Mouse (Mus musculus) cerebellum, adult 11 months (tissue): ENCODE data around the gene Gp1ba.
A peak's percentile ranks its signal among the peaks of the same experiment; 100 is the strongest.

ENCODE experiments used
- DNase-seq: peaks from one replicate; pipeline ENCODE4 v3.0.0; 2022

Gene Gp1ba

GRCm38 (mm10) chr11:70630129-70630528 is 8.8 kb upstream of the Gp1ba start:
- DNase-seq = no peak

DNA sequence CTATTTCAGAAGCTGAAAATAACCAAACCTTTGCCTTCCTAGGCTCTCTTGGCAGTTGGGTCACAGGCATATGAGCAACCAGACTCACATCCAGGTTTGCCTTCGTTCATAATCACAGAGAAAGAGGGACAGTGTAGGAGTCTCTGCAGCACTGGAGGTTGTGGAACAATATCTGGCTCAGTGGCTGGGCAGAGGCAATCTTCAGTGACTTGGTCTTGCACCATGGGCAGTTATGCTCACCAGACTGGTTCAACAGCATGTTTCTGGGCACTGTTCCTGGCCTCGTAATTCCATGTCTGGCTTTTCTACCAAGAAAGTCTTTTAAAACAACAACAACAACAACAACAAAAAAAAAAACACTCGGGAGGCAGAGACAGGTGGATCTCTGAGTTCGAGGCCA is 3.3 kb upstream of the Gp1ba start:
- no peak for DNase-seq

- no peak for DNase-seq
Measured at GRCm38 (mm10) chr11:70637764-70638163, 1.2 kb upstream of the Gp1ba start.

DNA sequence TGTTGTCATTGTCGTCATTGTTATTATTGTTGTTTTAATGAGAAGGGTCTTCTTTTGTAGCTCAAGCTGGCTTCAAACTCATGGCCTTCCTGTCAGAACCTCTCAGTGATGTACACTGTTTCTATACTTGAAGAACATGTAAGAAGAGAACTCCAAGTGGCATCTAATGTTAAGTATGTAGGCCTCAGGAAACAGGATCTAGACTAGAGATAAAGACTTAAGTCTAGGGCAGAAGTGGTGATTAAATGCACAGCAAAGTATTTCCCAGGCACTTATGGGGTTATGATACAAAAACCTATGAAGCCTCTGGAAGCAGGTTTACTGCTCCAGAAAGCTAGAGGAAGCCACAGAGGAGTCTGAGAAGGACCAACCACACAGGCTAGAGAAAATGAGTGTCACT is 629 bp upstream of the Gp1ba start:
- no peak for DNase-seq

GRCm38 (mm10) chr11:70639976-70640375 is 1.1 kb downstream of the Gp1ba start:
- DNase-seq = no peak

- DNase-seq = no peak
Measured at GRCm38 (mm10) chr11:70641241-70641640, 2.3 kb downstream of the Gp1ba start.

DNA sequence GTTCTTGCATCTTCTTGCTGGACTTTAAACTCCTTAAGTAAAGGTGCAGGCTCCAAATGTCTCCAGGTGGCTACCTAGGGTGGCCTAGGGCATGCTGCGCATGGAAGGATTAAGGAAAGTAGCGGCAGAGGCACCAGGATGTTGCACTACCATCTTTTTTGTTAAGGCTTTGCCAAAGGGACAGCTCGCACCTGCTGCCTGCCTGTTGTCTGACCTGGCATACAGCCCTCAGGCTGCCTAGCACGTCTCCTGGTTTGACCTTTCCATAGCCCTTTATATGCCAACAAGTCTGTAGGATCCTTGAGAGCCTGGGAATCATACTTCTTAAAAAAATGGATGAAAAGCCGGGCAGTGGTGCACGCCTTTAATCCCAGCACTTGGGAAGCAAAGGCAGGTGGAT is 4.1 kb downstream of the Gp1ba start:
- no peak for DNase-seq

DNA sequence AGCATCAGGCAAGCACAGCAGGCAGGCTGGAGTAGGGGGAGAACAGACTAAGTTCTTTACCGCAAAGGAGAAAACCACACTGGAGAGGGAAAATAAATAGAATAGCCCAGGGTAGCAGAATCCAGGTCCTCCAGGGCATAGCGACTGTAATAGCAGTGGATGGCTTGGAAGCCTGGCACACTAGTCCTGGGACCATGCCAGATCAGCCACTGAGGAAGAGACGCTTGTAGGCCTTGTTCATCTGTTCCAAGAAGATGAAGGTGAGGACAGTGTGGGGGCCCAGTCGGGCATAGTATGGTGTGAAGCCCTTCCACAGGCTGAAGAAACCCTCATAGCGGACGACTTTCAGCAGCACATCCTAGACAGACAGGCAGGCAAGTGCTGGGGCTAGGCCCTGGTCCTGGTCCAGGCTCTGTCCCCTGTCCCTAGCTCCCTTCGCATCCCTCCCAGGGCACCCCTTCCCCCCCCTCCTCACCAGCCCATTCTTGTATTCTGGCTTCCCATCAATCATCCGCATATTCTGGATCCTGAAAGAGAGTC is 5.7 kb downstream of the Gp1ba start:
- DNase-seq = no peak

GRCm38 (mm10) chr11:70645461-70646258 is 6.7 kb downstream of the Gp1ba start:
- no peak for DNase-seq

DNA sequence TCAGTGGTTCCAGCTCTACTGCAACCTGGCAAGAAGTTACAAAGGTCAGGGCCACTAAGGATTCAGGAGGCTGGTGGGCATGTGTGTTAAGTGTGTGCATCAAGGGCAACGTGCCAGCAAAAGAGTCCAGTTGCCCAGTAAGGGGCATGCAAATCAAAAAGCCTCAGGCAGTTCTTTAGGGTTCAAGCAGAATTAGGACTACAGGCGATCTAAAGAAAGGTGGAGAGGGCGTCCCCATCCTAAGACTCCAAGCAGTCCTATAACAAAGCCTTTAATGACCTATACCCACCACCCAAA is 7.3 kb downstream of the Gp1ba start:
- peak; percentile 48 for DNase-seq

GRCm38 (mm10) chr11:70646691-70647650 is 8.0 kb downstream of the Gp1ba start, which contains the start of the genes Rnf167 and Slc25a11:
Gene Rnf167 (plus strand): TSS chr11:70647235.
Gene Slc25a11 (minus strand): TSS chr11:70647479.
- DNase-seq = peak; percentile 97

- DNase-seq = no peak
Measured at GRCm38 (mm10) chr11:70647716-70648420, 8.9 kb downstream of the Gp1ba start.

GRCm38 (mm10) chr11:70648512-70648911 is 9.6 kb downstream of the Gp1ba start:
- DNase-seq = no peak

GRCm38 (mm10) chr11:70649185-70649734 is 10.3 kb downstream of the Gp1ba start:
- no peak for DNase-seq

DNA sequence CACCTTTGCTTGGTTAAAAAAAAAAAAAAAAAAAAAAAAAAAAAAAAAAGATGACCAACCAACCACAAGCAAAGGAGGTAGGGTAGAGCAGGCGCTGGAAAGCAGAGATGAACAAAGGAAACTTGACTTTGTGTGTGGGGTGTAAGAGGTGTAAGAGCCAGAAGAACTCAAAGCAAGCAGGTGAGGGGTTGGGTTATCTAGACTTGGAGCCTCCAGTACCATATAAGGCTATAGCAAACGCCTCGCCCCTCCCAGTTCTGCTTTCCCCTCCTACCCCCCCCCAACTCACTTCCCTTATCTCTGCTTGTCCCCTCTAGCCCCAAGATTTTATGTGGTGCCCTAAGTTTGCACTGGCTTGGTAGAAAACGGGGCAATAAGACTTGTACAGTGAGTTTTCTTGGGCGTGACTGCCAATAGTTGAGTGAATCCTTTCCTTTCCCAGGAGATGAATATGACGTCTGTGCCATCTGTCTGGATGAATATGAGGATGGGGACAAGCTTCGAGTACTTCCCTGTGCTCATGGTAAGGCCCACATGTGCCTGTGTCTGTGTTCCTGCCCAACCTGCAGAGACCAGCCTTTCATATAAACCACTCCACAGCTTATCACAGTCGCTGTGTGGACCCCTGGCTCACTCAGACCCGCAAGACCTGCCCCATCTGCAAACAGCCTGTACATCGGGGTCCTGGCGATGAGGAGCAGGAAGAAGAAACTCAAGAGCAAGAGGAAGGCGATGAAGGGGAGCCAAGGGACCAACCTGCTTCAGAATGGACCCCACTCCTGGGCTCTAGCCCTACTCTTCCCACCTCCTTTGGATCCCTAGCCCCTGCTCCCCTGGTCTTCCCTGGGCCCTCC is 11.6 kb downstream of the Gp1ba start:
- no peak for DNase-seq

- no peak for DNase-seq
Measured at GRCm38 (mm10) chr11:70651391-70651790, 12.5 kb downstream of the Gp1ba start.

DNA sequence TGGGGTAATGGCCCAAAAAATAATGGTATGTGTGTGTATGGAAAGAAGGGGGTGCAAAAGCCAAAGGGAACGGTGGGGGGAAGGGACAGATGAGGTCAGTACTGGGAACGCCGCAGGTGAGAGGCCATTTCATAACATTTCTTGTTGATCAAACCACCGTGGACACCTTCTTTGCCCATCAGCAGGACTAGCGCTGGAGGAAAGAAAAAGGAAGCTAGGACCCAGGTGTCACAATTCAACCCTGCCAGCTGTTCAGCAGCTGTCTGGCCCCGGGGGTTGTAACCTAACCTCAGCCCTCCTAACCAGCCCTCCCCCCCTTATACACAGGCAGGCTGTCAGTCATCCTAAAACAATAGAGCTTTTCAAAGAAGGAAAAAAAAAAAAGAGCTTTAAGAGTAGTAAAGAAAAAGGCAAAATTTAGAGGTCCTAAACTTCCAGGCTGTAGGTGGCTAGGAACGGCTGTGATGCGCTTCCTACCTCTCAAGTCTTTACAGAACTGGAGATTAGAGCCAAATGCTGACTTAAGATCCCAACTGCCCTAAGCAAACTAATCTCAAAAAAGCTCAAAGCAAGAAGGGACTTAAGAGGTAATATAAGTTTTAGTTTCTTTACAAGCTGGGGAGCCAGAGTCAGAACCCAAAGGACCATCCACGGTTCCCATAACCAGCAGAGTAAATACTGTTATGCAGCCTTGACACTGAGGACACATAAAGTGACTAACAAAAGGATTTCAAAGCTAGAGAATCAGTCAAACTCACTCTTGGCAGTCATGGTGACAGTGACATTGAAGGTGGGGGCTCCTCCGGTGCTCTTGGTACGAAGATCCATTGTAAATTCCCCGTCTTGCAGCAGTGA is 13.3 kb downstream of the Gp1ba start:
- DNase-seq = peak; percentile 24

DNA sequence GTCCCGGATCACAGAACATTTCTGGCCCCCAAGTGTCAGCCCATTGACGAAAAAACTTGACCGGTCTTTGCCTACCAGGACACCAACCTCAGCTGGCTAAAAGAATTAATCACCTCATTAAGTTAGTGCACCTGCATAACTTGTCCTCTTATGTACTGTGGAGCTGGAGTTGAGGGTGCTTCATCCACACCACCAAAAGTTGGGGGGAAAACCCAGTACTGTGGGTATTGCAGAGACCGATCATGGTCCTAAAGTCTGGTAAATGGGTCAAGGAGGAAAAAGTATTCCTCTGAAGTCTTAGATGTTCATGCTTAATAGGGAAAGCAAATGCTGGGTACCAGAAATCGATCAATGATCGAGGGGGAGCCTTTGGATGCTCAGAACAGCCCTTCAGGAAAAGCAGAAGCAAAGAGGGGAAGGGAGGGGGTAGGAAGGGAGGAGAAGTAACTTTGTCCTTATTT is 14.0 kb downstream of the Gp1ba start:
- DNase-seq = peak; percentile 24

DNA sequence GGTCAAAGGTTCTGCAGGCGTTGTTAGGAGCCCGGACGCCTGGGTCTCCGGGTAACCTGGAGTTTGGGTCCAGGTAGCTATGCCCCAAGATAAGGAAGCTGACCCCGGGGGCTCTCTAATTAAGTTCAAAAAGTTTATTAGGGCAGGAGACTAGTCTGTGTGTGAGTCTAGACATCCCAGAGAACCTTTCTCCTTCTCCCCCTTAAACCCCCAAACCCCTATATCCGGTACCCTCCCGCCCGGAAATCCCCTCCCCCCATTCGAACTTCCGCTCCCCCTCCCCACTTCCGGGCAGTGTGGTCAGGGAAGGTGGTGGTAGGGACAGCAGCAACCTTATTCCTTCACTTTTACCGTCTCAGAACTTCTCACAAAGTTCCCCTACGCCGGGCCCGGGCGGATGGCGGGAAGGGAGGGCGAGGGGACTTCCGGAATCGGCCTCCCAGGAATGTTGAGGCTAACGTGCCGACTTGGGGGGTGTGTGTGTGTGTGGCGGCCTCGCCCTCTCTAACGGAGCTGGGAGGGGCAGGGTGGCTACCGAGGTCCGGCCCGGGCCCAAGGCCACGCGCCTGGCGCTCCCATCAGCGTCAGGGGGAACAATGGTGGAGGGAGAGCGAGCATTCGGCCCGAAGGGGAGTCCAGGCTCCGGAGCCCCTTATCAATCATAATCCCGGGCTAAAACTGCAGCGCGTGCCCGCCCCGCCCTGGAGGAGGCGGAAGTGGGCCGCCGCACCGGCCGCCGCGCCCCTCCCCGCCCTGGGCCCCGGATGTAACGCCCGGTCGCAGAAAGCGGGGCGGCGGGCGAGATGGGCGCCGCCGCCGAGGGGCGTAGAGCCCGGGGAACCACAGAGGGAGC is 14.6 kb downstream of the Gp1ba start:
- DNase-seq = peak; percentile 22
